Mouse (Mus musculus) hindbrain, embryonic 15.5 days (tissue): ENCODE results near the gene Rgl1. TPM values are rescaled to one million over a fixed set of nuclear protein-coding genes. Genes with fewer than 3 reads are reported as not detected.
A peak's percentile ranks its signal among the peaks of the same experiment; 100 is the strongest.

Experiments used
- ATAC-seq: fragments of 200-750 bp; cut with Nextera tagmentation; 2 replicates; pipeline ENCODE4 v1.8.0; 2017; ENCODE audit warnings: low read depth, moderate number of reproducible peaks, moderate TSS enrichment; ENCODE audit not compliant: low FRiP score
- H3K27ac ChIP-seq: fragments of 300-500 bp; sonication (generic); replicated peaks from 2 replicates; pipeline ENCODE4 v1.5.1; 2015; ENCODE audit warnings: mild to moderate bottlenecking, inconsistent platforms
- H3K27me3 ChIP-seq: fragments of 300-500 bp; sonication (generic); 2 replicates; pipeline ENCODE4 v1.6.1; 2015; ENCODE audit warnings: control low read depth, inconsistent platforms
- H3K36me3 ChIP-seq: fragments of 300-500 bp; sonication (generic); 2 replicates; pipeline ENCODE4 v1.6.1; 2015; ENCODE audit warnings: control low read depth, inconsistent platforms
- H3K4me1 ChIP-seq: fragments of 300-500 bp; sonication (generic); replicated peaks from 2 replicates; pipeline ENCODE4 v1.6.1; 2015; ENCODE audit warnings: control low read depth, inconsistent platforms
- H3K4me2 ChIP-seq: fragments of 300-500 bp; sonication (generic); 2 replicates; pipeline ENCODE4 v1.6.1; 2015; ENCODE audit warnings: moderate library complexity, mild to moderate bottlenecking, inconsistent platforms
- H3K4me3 ChIP-seq: fragments of 300-500 bp; sonication (generic); 2 replicates; pipeline ENCODE4 v1.5.1; 2015; ENCODE audit warnings: mild to moderate bottlenecking, inconsistent platforms
- H3K9ac ChIP-seq: fragments of 300-500 bp; sonication (generic); 2 replicates; pipeline ENCODE4 v1.6.1; 2015; ENCODE audit warnings: inconsistent platforms
- H3K9me3 ChIP-seq: fragments of 300-500 bp; sonication (generic); 2 replicates; pipeline ENCODE4 v1.6.1; 2016; ENCODE audit warnings: control low read depth, inconsistent platforms
- WGBS: fragments of 180-500 bp; shearing (Covaris S2); methylation state at CpG from one replicate; pipeline ENCODE4 v1.1.7; 2015; 5-methylcytosine and 5-hydroxymethylcytosine counted together
- polyA plus RNA-seq: library from polyadenylated mRNA; unstranded; fragments of >200 nt; fragmentation: Nextera tagmentation; extraction: Ambion mirVana; gene quantifications from 2 replicates; pipeline ENCODE4 v1.2.1, GENCODE M21; 2015

The Rgl1 gene
- polyA plus RNA-seq, 1 experiment from 2014 or later, result 18.9 TPM

DNA sequence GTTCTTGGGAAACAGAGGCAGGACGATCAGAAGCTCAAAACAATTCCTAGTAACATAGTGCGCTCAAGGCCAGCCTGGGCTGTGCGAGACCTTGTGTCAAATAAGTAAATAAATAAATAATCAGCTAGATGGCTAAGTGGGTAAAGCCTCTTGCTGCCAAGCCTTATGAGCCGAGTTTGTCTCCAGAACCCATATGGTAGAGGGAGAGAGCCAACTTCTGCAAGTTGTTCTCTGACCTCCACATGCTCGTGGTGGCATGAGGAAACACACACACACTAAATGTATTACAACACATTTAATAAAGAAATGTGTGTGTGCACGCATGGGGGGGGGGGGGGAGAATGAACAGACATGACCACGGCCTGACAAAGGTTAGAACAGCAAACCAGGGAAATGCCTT, 126.8 kb downstream of the Rgl1 start:
- H3K27me3 ChIP-seq, result no peaks in the 10 kb centered on the region
- no peak overlapping the region for H3K9ac ChIP-seq
- peaks cover 16% of the 10 kb centered on the region for H3K4me1 ChIP-seq
- no peak overlapping the region for H3K4me3 ChIP-seq
- no peak overlapping the region for H3K27ac ChIP-seq
- ATAC-seq, result no peak
- H3K36me3 ChIP-seq, result no peaks in the 10 kb centered on the region
- no peak overlapping the region for H3K4me2 ChIP-seq
- WGBS, result 86% methylated on average over 7 of the region's 7 CpGs
- H3K9me3 ChIP-seq, result no peaks in the 10 kb centered on the region

DNA sequence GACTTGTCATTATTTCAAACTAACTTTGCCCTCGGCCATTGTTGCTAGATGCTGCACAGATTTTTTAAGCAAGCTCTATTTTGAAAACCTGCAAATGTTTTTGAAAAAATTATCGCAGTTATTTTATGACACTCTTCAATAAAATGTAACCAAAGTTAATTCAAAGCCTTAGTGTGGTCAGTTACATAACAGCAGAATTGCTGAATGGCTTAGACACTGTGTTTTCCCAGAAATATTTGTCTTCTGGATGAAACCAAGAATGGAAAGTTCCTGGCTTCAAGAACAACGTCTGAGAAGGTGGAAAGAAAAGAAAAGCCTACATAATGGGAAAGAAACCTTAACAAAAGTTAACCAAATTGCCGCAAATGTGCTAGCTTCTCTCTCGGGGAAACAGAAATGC, 131.5 kb downstream of the Rgl1 start:
- H3K4me1 ChIP-seq, result no peaks in the 10 kb centered on the region
- ATAC-seq, result no peak
- no peak overlapping the region for H3K4me2 ChIP-seq
- H3K27me3 ChIP-seq, result no peaks in the 10 kb centered on the region
- 60% methylated on average over 5 of the region's 5 CpGs for WGBS
- no peaks in the 10 kb centered on the region for H3K36me3 ChIP-seq
- no peak overlapping the region for H3K9ac ChIP-seq
- H3K27ac ChIP-seq, result no peak overlapping the region
- no peak overlapping the region for H3K4me3 ChIP-seq
- no peaks in the 10 kb centered on the region for H3K9me3 ChIP-seq

DNA sequence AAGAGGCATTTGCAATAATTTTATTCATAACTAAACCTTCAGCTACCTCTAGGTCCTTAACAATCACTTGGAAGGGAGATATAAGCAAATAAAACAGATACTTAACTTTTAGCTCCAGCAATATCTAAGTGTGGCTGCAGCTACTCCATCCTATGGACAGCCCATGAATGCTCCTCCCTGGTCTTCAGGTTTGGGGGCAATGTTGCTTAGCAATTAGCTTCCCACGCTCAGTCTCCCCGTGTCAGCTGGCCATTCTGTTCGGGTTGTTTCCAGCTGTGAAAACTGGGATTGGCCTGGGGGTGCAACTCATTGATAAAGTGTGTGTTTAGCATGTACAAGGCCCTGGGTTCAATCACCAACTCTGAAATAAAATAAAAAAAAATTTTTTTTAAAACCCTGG, 136.4 kb downstream of the Rgl1 start:
- Histone ChIP-seq H3K9ac (no peak overlapping the region), H3K27me3 (peaks cover 2% of the 10 kb centered on the region), H3K27ac (no peak overlapping the region), H3K4me3 (no peak overlapping the region), H3K36me3 (no peaks in the 10 kb centered on the region), H3K4me2 (no peak overlapping the region), H3K4me1 (peaks cover 4% of the 10 kb centered on the region; the same call in 1 of the 2 replicates), H3K9me3 (no peaks in the 10 kb centered on the region)
- ATAC-seq, result no peak
- whole genome bisulfite sequencing, result 16% methylated on average over 3 of the region's 3 CpGs

DNA sequence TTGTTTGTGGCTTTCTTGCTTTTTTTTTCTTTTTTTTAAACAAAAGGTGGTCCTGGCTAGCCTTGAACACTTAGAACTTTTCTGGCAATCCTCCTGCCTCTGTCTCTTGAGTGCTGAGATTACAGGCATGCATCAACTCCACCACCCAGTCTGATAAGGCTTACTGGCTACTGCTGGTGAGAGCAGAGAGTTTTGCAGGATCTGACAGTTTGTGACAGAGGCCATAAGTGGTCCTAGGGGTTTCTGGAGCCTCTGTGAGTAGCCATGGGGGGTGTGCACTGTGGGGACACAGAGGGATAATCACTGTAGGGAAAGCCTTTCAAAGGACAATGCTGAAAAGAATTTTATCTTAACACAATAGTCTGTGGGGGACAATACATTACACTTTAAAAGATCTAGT, 140.5 kb downstream of the Rgl1 start:
- Histone ChIP-seq H3K4me1 (peaks cover 26% of the 10 kb centered on the region), H3K27ac (no peak overlapping the region; the same call in 1 of the 2 replicates), H3K9me3 (no peaks in the 10 kb centered on the region), H3K27me3 (peaks cover 2% of the 10 kb centered on the region), H3K36me3 (no peaks in the 10 kb centered on the region), H3K9ac (peak overlapping the region; percentile 49), H3K4me3 (peak overlapping the region; percentile 47), H3K4me2 (peak overlapping the region; percentile 98)
- no peak; the same call in 1 of the 2 replicates for ATAC-seq

DNA sequence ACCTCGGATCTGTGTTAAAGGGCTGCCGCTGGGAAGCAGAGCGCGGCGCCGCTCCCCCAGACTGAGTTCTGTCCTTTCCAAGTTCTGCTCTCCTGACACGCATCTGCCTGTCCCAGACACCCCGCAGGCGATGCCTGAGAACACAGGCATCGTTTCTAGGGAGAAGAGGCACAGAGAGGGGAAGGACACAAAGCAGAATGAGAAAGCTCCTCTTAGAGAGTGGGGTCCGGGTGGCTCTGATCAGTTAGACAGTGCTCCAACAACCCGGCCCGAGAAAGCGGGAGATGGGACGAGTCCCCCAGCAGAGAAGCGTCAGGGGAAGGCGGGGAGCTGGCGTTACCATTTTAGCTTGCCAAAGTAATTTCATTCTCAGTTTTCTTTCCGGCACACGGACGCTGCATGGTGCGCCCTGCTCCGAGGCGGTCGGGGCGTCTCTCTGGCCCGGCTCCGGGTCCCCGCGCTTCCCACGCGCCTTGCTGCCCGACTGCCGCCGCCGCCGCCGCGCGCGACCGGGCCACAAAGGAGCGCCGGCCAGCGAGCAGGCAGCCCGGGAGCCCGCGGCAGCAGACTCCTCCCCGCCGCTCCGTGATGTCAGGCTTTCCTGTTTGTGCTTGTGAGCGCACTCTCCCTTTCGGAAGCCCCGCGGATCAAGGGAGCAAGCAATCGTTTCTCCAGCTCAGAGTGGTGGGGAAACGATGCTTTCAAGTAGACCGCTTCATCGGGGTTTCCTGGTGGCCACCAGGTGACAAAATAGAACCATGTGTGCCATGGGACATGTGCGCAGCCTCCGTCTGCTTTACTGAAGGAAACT, 141.3 kb downstream of the Rgl1 start:
- Histone ChIP-seq H3K27me3 (peaks cover 2% of the 10 kb centered on the region), H3K9me3 (no peaks in the 10 kb centered on the region), H3K4me3 (peak overlapping the region; percentile 47), H3K4me1 (peaks cover 26% of the 10 kb centered on the region), H3K36me3 (no peaks in the 10 kb centered on the region), H3K27ac (peak overlapping the region; percentile 71), H3K9ac (peak overlapping the region; percentile 49), H3K4me2 (peak overlapping the region; percentile 98)
- ATAC-seq, result peak; percentile 81
- WGBS, result under 1% methylated on average over 61 of the region's 61 CpGs

DNA sequence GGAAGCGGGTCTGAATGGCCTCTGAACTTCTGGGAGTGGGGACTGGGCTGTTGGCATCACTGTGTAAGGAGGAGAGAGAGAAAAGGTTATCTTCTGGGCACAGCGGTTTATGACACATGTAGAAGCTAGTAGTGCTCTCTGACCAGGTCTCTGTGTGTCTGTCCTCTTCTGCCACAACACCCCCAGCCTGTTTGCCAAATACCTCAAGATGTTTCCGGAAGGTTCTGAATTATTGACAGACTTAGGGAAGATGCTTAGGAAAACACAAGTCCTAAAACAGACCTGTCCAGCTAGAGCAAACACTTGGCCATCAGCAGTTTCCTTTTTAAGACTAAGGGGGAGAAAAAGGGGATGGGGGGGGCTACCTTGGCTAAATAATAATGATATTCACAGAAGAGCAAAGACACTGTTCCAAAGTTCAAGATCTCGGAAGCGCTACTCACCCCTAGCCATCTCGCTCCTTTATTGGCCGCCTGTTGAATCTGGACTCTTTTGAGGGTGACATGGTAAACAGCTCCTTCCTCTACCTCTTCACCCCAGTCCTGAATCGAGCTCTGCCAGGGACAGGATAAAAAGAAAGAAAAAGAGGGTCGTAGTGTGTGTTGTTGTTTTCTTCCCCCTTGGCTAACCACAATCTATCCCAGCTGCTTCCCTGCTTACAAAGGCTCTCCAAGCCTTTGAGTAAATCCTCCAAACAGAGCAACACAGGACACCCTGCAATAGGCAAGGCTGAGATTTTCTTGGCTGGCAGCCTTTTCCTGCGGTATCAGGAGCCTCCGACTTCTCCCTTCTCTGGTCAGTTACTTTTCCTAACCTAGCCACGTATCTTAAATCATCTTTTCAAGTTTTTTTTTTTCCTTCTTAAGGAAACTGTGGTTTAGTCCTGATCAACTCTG, 142.5 kb downstream of the Rgl1 start:
- H3K9me3 ChIP-seq, result no peaks in the 10 kb centered on the region
- H3K27ac ChIP-seq, result peak overlapping the region; percentile 71; the same call in 1 of the 2 replicates
- peak overlapping the region; percentile 98 for H3K4me2 ChIP-seq
- H3K4me1 ChIP-seq, result peaks cover 26% of the 10 kb centered on the region
- H3K9ac ChIP-seq, result no peak overlapping the region
- WGBS, result 29% methylated on average over 12 of the region's 12 CpGs
- ATAC-seq, result no peak; the same call in 1 of the 2 replicates
- H3K36me3 ChIP-seq, result no peaks in the 10 kb centered on the region
- peaks cover 2% of the 10 kb centered on the region for H3K27me3 ChIP-seq
- peak overlapping the region; percentile 47 for H3K4me3 ChIP-seq

DNA sequence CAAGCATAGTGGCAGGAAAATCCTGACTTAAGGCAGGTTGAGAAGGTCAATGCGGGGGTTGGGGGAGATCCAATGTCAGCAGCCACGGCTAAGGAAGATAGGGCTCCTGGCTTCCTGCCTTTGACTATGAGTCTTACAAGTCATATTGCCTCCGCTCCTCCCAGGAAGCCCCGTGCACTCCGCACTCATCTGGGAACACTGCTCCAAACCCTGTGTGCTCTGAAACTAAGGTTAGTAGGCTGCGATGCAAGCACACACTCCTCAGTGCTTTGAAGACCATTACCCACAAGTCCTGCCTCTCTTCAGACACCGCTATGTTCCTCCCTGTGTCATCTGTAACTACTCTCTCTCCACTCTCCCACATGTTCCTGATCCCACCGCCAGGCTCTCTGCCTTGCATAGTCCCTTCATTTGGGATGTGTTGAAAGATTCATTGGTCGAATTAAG, 143.4 kb downstream of the Rgl1 start:
- Histone ChIP-seq H3K9ac (no peak overlapping the region), H3K27ac (no peak overlapping the region), H3K4me3 (0 out of 2 replicates have a peak overlapping the region, but pooled peaks have one; percentile 47), H3K4me2 (peak overlapping the region; percentile 98), H3K4me1 (peaks cover 26% of the 10 kb centered on the region), H3K27me3 (peaks cover 2% of the 10 kb centered on the region), H3K9me3 (no peaks in the 10 kb centered on the region), H3K36me3 (no peaks in the 10 kb centered on the region)
- 75% methylated on average over 9 of the region's 9 CpGs for WGBS
- no peak for ATAC-seq

DNA sequence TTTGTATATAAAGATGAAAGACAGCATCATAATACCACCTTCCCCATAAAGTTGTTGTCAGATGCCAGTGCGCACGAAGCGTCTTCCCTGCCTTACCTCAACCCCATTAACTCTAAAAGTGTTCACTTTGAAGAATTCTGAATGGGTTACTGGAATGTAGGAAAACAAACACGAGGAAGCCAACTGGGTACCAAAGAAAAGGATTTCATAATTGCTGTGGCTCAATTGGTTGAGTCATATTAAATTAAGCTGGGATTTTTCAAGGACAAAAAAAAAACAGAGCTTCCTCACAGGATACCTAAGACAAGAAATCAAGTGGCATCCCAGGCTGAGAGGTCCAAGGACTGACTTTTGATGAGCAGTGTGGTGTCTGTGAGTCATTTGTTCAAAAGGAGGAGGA, 144.5 kb downstream of the Rgl1 start:
- H3K9ac ChIP-seq, result no peak overlapping the region
- peaks cover 26% of the 10 kb centered on the region for H3K4me1 ChIP-seq
- no peak for ATAC-seq
- 86% methylated on average over 4 of the region's 4 CpGs for WGBS
- H3K9me3 ChIP-seq, result no peaks in the 10 kb centered on the region
- H3K36me3 ChIP-seq, result no peaks in the 10 kb centered on the region
- H3K27me3 ChIP-seq, result no peaks in the 10 kb centered on the region; the same call in 1 of the 2 replicates
- no peak overlapping the region for H3K4me3 ChIP-seq
- H3K4me2 ChIP-seq, result no peak overlapping the region; the same call in 1 of the 2 replicates
- no peak overlapping the region for H3K27ac ChIP-seq

DNA sequence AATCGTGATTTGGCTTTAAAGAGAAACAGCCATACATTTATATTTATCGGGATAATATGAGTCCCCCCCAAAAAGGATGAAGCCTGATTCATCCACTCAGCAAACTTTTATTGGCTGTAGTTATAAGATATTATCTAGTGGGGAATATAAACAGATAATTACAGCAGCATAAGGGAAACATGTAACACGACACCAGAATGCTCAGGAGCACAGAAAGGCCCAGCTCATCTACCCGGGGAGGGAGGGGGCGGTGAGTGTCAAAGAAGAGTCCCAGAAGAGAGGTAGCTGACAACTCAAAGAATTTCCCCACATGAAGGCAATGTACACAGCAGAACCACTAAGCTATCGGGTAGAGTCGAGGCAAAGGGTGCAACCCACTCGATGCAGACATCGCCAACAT, 146.8 kb downstream of the Rgl1 start:
- Histone ChIP-seq H3K4me2 (no peak overlapping the region), H3K27ac (no peak overlapping the region)
- WGBS, result 88% methylated on average over 9 of the region's 9 CpGs

DNA sequence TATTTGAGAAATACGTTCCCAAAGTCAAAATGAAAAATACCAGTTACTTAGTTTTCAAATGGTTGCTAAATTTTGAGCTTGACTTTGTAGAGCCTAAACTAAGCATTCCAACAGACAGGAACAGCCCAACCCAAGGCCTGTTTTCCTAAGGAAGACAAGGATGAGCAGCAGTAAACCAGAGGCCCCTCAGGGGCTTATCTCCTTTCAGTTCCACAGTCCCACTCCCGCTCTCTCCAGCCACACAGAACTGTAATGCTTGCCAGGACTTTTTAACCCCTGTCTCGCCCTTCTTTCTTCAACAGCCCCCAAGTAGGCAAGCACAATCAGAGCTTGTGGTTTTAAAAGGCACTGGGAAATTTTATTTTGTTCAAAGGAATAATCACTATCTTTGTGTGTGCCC, 147.3 kb downstream of the Rgl1 start:
- ATAC-seq, result no peak
- WGBS, result 77% methylated on average over 3 of the region's 3 CpGs
- H3K27ac ChIP-seq, result no peak overlapping the region
- H3K4me1 ChIP-seq, result peaks cover 15% of the 10 kb centered on the region
- H3K4me2 ChIP-seq, result no peak overlapping the region
- no peak overlapping the region for H3K9ac ChIP-seq
- no peaks in the 10 kb centered on the region for H3K27me3 ChIP-seq
- H3K36me3 ChIP-seq, result no peaks in the 10 kb centered on the region
- H3K4me3 ChIP-seq, result no peak overlapping the region
- no peaks in the 10 kb centered on the region for H3K9me3 ChIP-seq

More for the DNA sequence above, 146.8 kb downstream of the Rgl1 start:
- no peak for ATAC-seq
- Histone ChIP-seq H3K36me3 (no peaks in the 10 kb centered on the region), H3K4me3 (no peak overlapping the region), H3K9me3 (no peaks in the 10 kb centered on the region), H3K27me3 (no peaks in the 10 kb centered on the region), H3K4me1 (peaks cover 20% of the 10 kb centered on the region), H3K9ac (no peak overlapping the region)

DNA sequence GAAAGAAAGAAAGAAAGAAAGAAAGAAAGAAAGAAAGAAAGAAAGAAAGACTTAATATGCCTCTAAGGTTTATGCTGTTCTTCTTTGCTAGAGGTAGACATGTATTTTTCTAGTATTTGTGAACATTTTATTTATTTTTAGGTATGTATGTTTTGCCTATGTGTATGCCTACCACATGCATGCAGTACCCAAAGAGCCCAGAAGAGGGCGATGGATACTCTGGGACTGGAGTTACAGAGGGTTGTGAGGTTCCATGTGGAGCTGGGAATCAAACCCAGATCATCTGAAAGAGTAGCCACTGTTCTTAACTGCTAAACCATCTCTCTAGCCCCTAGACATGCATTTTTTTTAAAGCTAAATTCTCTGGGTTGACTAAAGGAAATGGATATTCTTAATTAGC, 147.8 kb downstream of the Rgl1 start:
- Histone ChIP-seq H3K4me1 (peaks cover 11% of the 10 kb centered on the region), H3K4me2 (no peak overlapping the region), H3K4me3 (no peak overlapping the region), H3K27me3 (no peaks in the 10 kb centered on the region), H3K9ac (no peak overlapping the region), H3K36me3 (no peaks in the 10 kb centered on the region), H3K9me3 (no peaks in the 10 kb centered on the region), H3K27ac (no peak overlapping the region)
- WGBS, result 69% methylated on average over 1 of the region's 1 CpGs
- ATAC-seq, result no peak
